Mouse (Mus musculus): ENCODE results near the gene Mrps24. TPM values are rescaled to one million over a fixed set of nuclear protein-coding genes. Genes with fewer than 3 reads are reported as not detected.
A peak's percentile ranks its signal among the peaks of the same experiment; 100 is the strongest.

Gene Mrps24
- total RNA-seq, 1 experiment, result 125 TPM

DNA sequence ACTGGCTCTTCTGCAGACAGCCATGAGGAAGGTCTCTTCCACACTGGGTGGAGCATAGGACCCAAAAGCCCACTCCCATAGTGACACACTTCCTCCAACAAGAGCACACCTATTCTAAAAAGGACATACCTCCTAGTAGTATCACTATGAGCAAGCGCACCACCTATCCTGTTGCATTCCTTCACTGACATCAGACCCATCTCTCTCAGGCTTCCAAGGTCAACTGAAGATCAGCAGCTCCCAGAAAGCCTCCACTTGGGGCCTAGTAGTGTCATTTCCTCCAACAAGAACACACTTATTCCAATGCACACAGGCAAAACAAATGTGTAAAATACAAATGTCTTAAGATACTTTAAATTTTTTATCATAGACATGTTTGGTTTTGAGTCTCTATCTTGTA is 13.7 kb downstream of the Mrps24 start:
- no peak for TF ChIP-seq MAFK (IDR thresholded peaks at IDR 0.05; ENCODE audit: insufficient read depth, low read depth, low read length)
- no peak for TF ChIP-seq ZC3H11A (IDR thresholded peaks at IDR 0.05; ENCODE audit: borderline replicate concordance, low read depth, low read length)
- no peak for TF ChIP-seq CHD2 (IDR thresholded peaks at IDR 0.05; ENCODE audit: low read depth, low read length)
- TF ChIP-seq ZNF384 (IDR thresholded peaks at IDR 0.05; ENCODE audit: low read depth, low read length), result no peak
- TF ChIP-seq HCFC1 (IDR thresholded peaks at IDR 0.05; ENCODE audit: borderline replicate concordance, insufficient read depth, low read length), result no peak
- Histone ChIP-seq H3K4me1 (ENCODE audit: control insufficient read depth in 2 of 2, insufficient read depth in 2 of 2, low read length in 2 of 2, poor library complexity in 1 of 2) (peaks cover 21 to 24% of the 10 kb centered on the region in 2 experiments), H3K9me3 (ENCODE audit: control insufficient read depth, insufficient read depth, low read depth, low read length) (no peaks in the 10 kb centered on the region), H3K36me3 (ENCODE audit: control insufficient read depth, insufficient read depth, low read length, poor library complexity, severe bottlenecking) (peaks cover 14% of the 10 kb centered on the region; the same call in 1 of the 2 replicates), H3K27ac (ENCODE audit: insufficient read depth, low read depth, low read length, poor library complexity, severe bottlenecking) (peak overlapping the region; percentile 81), H3K4me3 (ENCODE audit: insufficient read depth in 1 of 2, low read depth in 1 of 2, low read length in 2 of 2, poor library complexity in 1 of 2, severe bottlenecking in 1 of 2) (no peak overlapping the region), H3K9ac (ENCODE audit: insufficient read depth, low read depth, low read length, poor library complexity, severe bottlenecking) (no peak overlapping the region)
- DNase-seq (ENCODE audit: low read depth, low spot score), result no peak
- in situ Hi-C loops (cut with MboI; ENCODE audit: low sequenced_read_pairs in 2 of 2, unreplicated experiment in 2 of 2), result no loop called here

DNA sequence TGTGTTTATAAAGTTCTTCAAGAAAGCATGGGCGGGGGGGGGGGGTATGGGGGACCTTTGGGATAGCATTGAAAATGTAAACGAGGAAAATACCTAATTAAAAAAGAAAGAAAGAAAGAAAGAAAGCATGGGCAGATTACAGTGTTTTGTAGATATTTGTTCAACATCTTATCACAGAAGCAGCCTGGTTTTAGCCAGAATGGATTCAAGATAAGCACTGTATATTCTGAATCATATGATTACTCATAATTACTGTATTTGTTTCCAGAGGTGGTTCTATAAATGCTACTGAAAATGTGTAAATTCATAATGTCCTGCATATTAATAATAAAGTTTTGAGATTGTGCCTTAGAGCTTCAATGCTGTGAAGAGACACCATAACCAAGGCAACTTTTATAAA is 14.2 kb downstream of the Mrps24 start:
- no peak for TF ChIP-seq ZNF384 (IDR thresholded peaks at IDR 0.05; ENCODE audit: low read depth, low read length)
- TF ChIP-seq ZC3H11A (IDR thresholded peaks at IDR 0.05; ENCODE audit: borderline replicate concordance, low read depth, low read length), result no peak
- TF ChIP-seq CHD2 (IDR thresholded peaks at IDR 0.05; ENCODE audit: low read depth, low read length), result no peak
- no peak for TF ChIP-seq MAFK (IDR thresholded peaks at IDR 0.05; ENCODE audit: insufficient read depth, low read depth, low read length)
- TF ChIP-seq HCFC1 (IDR thresholded peaks at IDR 0.05; ENCODE audit: borderline replicate concordance, insufficient read depth, low read length), result no peak
- peak overlapping the region; percentile 81 for H3K27ac ChIP-seq (ENCODE audit: insufficient read depth, low read depth, low read length, poor library complexity, severe bottlenecking)
- H3K4me1 ChIP-seq (ENCODE audit: control insufficient read depth in 2 of 2, insufficient read depth in 2 of 2, low read length in 2 of 2, poor library complexity in 1 of 2), result peaks cover 21 to 24% of the 10 kb centered on the region in 2 experiments
- in situ Hi-C loops (cut with MboI; ENCODE audit: low sequenced_read_pairs in 2 of 2, unreplicated experiment in 2 of 2), result no loop called here
- H3K4me3 ChIP-seq (ENCODE audit: insufficient read depth in 1 of 2, low read depth in 1 of 2, low read length in 2 of 2, poor library complexity in 1 of 2, severe bottlenecking in 1 of 2), result no peak overlapping the region
- H3K9ac ChIP-seq (ENCODE audit: insufficient read depth, low read depth, low read length, poor library complexity, severe bottlenecking), result no peak overlapping the region
- H3K36me3 ChIP-seq (ENCODE audit: control insufficient read depth, insufficient read depth, low read length, poor library complexity, severe bottlenecking), result peaks cover 14% of the 10 kb centered on the region; the same call in 1 of the 2 replicates
- no peak for DNase-seq (ENCODE audit: low read depth, low spot score)
- no peaks in the 10 kb centered on the region for H3K9me3 ChIP-seq (ENCODE audit: control insufficient read depth, insufficient read depth, low read depth, low read length)

DNA sequence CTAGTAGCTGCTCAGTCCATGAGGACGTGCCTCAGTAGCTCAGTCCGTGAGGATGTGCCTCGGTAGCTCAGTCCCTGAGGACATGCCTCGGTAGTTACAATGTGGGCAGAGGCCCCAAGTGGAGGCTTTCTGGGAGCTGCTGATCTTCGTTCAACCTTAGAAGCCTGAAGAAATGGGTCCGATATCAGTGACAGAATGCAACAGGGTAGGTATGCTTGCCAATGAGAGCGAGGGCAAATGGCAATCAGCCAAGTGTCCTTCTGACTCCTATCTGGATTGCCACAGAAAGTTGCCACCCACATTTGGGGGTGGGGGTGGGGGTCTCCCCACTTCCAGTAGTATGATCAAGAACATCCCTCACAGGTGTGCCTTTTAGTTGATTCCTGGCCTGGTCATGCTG is 14.7 kb downstream of the Mrps24 start:
- Histone ChIP-seq H3K9me3 (ENCODE audit: control insufficient read depth, insufficient read depth, low read depth, low read length) (no peaks in the 10 kb centered on the region), H3K4me1 (ENCODE audit: control insufficient read depth in 2 of 2, insufficient read depth in 2 of 2, low read length in 2 of 2, poor library complexity in 1 of 2) (peaks cover 17 to 24% of the 10 kb centered on the region in 2 experiments), H3K27ac (ENCODE audit: insufficient read depth, low read depth, low read length, poor library complexity, severe bottlenecking) (peak overlapping the region; percentile 14; the same call in 1 of the 2 replicates), H3K36me3 (ENCODE audit: control insufficient read depth, insufficient read depth, low read length, poor library complexity, severe bottlenecking) (peaks cover 13% of the 10 kb centered on the region; the same call in 1 of the 2 replicates), H3K4me3 (ENCODE audit: insufficient read depth in 1 of 2, low read depth in 1 of 2, low read length in 2 of 2, poor library complexity in 1 of 2, severe bottlenecking in 1 of 2) (no peak overlapping the region), H3K9ac (ENCODE audit: insufficient read depth, low read depth, low read length, poor library complexity, severe bottlenecking) (no peak overlapping the region)
- in situ Hi-C loops (cut with MboI; ENCODE audit: low sequenced_read_pairs in 2 of 2, unreplicated experiment in 2 of 2), result no loop called here
- TF ChIP-seq ZNF384 (IDR thresholded peaks at IDR 0.05; ENCODE audit: low read depth, low read length) (no peak), HCFC1 (IDR thresholded peaks at IDR 0.05; ENCODE audit: borderline replicate concordance, insufficient read depth, low read length) (no peak), MAFK (IDR thresholded peaks at IDR 0.05; ENCODE audit: insufficient read depth, low read depth, low read length) (no peak), ZC3H11A (IDR thresholded peaks at IDR 0.05; ENCODE audit: borderline replicate concordance, low read depth, low read length) (no peak)
- no peak for DNase-seq (ENCODE audit: low read depth, low spot score)

DNA sequence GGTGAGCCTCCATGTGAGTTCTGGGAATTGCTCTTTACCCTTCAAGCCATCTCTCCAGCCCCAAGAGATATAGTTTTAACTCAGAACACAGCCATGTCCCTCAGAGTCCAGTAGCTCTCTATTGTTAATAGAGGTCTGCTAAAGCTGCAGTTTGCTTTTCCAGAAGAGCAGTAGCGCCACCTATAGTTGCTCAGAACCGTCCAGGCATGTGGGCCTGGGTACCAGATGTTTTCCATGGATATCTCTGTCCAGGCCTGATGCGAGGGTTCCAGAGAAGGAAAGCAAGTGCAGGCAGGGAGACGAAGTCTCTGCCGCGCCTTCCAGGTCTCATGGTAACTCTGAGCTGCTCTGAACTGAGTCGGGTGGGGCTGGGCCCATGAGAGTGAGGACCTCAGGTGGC is 23.7 kb downstream of the Mrps24 start:
- Histone ChIP-seq H3K27ac (ENCODE audit: insufficient read depth, low read depth, low read length, poor library complexity, severe bottlenecking) (no peak overlapping the region), H3K9ac (ENCODE audit: insufficient read depth, low read depth, low read length, poor library complexity, severe bottlenecking) (no peak overlapping the region), H3K4me1 (ENCODE audit: control insufficient read depth in 2 of 2, insufficient read depth in 2 of 2, low read length in 2 of 2, poor library complexity in 1 of 2) (peaks cover 7 to 19% of the 10 kb centered on the region in 2 experiments; a peak in 3 of 4 replicates), H3K4me3 (ENCODE audit: insufficient read depth in 1 of 2, low read depth in 1 of 2, low read length in 2 of 2, poor library complexity in 1 of 2, severe bottlenecking in 1 of 2) (no peak overlapping the region), H3K9me3 (ENCODE audit: control insufficient read depth, insufficient read depth, low read depth, low read length) (no peaks in the 10 kb centered on the region), H3K36me3 (ENCODE audit: control insufficient read depth, insufficient read depth, low read length, poor library complexity, severe bottlenecking) (no peaks in the 10 kb centered on the region)
- in situ Hi-C loops (cut with MboI; ENCODE audit: low sequenced_read_pairs in 2 of 2, unreplicated experiment in 2 of 2), result no loop called here
- TF ChIP-seq HCFC1 (IDR thresholded peaks at IDR 0.05; ENCODE audit: borderline replicate concordance, insufficient read depth, low read length) (no peak), ZC3H11A (IDR thresholded peaks at IDR 0.05; ENCODE audit: borderline replicate concordance, low read depth, low read length) (peak; percentile 50; the same call in 1 of the 2 replicates), ZNF384 (IDR thresholded peaks at IDR 0.05; ENCODE audit: low read depth, low read length) (no peak), MAFK (IDR thresholded peaks at IDR 0.05; ENCODE audit: insufficient read depth, low read depth, low read length) (no peak), CHD2 (IDR thresholded peaks at IDR 0.05; ENCODE audit: low read depth, low read length) (no peak)
- DNase-seq (ENCODE audit: low read depth, low spot score), result no peak

DNA sequence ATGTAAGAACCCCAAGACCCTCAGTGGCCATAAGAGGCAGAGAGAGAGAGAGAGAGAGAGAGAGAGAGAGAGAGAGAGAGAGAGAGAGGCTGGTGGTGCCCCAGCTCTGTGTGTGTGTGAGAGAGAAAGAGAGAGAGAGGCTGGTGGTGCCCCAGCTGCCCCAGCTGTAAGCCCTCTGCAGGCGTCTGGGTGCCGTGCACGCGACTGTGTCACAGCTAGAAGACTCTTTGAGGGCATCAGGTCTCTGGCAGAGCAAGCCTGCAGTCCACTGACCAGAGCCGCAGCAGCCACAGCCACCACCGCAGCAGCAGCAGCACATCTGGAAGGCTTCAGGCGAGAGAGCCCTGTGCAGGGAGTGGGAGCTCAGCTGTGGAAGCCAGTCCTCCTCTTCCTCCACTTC is 31.2 kb downstream of the Mrps24 start:
- no peak for DNase-seq (ENCODE audit: low read depth, low spot score)
- no peak overlapping the region for H3K27ac ChIP-seq (ENCODE audit: insufficient read depth, low read depth, low read length, poor library complexity, severe bottlenecking)
- no peak overlapping the region for H3K4me3 ChIP-seq (ENCODE audit: insufficient read depth in 1 of 2, low read depth in 1 of 2, low read length in 2 of 2, poor library complexity in 1 of 2, severe bottlenecking in 1 of 2)
- H3K9ac ChIP-seq (ENCODE audit: insufficient read depth, low read depth, low read length, poor library complexity, severe bottlenecking), result no peak overlapping the region
- TF ChIP-seq ZNF384 (IDR thresholded peaks at IDR 0.05; ENCODE audit: low read depth, low read length), result no peak
- no peak for TF ChIP-seq ZC3H11A (IDR thresholded peaks at IDR 0.05; ENCODE audit: borderline replicate concordance, low read depth, low read length)
- no peak for TF ChIP-seq MAFK (IDR thresholded peaks at IDR 0.05; ENCODE audit: insufficient read depth, low read depth, low read length)
- no peak for TF ChIP-seq CHD2 (IDR thresholded peaks at IDR 0.05; ENCODE audit: low read depth, low read length)
- no peak for TF ChIP-seq HCFC1 (IDR thresholded peaks at IDR 0.05; ENCODE audit: borderline replicate concordance, insufficient read depth, low read length)
- H3K9me3 ChIP-seq (ENCODE audit: control insufficient read depth, insufficient read depth, low read depth, low read length), result no peaks in the 10 kb centered on the region
- in situ Hi-C loops (cut with MboI; ENCODE audit: low sequenced_read_pairs in 2 of 2, unreplicated experiment in 2 of 2), result no loop called here
- no peaks in the 10 kb centered on the region for H3K36me3 ChIP-seq (ENCODE audit: control insufficient read depth, insufficient read depth, low read length, poor library complexity, severe bottlenecking)
- H3K4me1 ChIP-seq (ENCODE audit: control insufficient read depth in 2 of 2, insufficient read depth in 2 of 2, low read length in 2 of 2, poor library complexity in 1 of 2), result peaks cover 0 to 3% of the 10 kb centered on the region in 2 experiments; a peak in 2 of 4 replicates
